Mouse (Mus musculus) left cerebral cortex, postnatal 25 days (tissue): ENCODE data around the gene Brwd1. TPM values are rescaled to one million over a fixed set of nuclear protein-coding genes. Genes with fewer than 3 reads are reported as not detected.

Experiments used
- microRNA-seq, 2 experiments: library from miRNA; unstranded; fragments of <30 nt; microRNA quantifications; one replicate each; pipeline ENCODE4 v1.2.0; 2022
- total RNA-seq, 2 experiments: library from RNA; stranded (reverse); gene quantifications; 2 replicates each; pipeline ENCODE4 v1.2.3; 2021

The Brwd1 gene
- total RNA-seq, 2 experiments from 2014 or later: 135 to 159 TPM

Small RNA genes within 50 kb of the gene (microRNA-seq; reads per million reads assigned to microRNA genes)
- gene Gm27833: 0 reads per million in 2 experiments

Other genes starting within 250 kb of the Brwd1 start
- gene Psmg1, start 91.6 kb downstream of the Brwd1 start, total RNA-seq: 10 to 100 TPM; 16.8 to 17.4 TPM
- gene Hmgn1, start 45.2 kb upstream of the Brwd1 start, total RNA-seq: 10 to 100 TPM; 52.5 to 71.7 TPM
- gene Wrb, start 62.9 kb upstream of the Brwd1 start, total RNA-seq: 10 to 100 TPM; 61.1 to 61.6 TPM
- gene Lca5l, start 109.7 kb upstream of the Brwd1 start, total RNA-seq: 1 to 10 TPM; 1.5 to 2.2 TPM
- gene Sh3bgr, start 117.9 kb upstream of the Brwd1 start, total RNA-seq: under 1 TPM; 0.85 to 0.96 TPM
- gene B3galt5, start 153.3 kb upstream of the Brwd1 start, total RNA-seq: 10 to 100 TPM; 15.7 to 19.4 TPM